Mouse (Mus musculus): ENCODE data around the gene Smg1. TPM values are rescaled to one million over a fixed set of nuclear protein-coding genes. Genes with fewer than 3 reads are reported as not detected.

Smg1 gene
- polyA plus RNA-seq, 1 experiment from 2014 or later: 13.4 TPM

DNA sequence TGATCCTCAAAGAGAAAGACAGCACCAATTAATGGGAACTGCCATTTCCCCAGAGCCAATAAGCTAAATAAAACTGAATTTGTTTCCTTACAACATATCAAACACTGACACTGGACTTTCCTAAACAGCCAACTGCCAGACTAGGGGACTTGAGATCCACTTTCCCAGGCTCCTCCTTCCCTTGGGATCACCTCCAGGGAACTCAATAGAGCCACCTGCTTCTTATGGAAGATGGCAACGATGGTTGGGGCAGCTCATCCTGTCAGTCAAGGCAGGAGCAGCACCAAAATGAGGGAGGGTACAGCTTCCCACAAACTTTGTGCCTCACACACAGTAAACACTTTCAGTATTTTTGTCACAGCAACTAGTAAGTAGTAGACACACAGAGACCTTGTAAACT, 135.8 kb downstream of the Smg1 start:
- H3K27me3 ChIP-seq (ENCODE audit: control insufficient read depth, insufficient read depth, low read depth, low read length): no peaks in the 10 kb centered on the region
- no peak overlapping the region for H3K4me2 ChIP-seq (ENCODE audit: low read depth, low read length)
- H3K4me3 ChIP-seq (ENCODE audit: low read length): no peak overlapping the region
- WGBS: 61% methylated on average over 1 of the region's 1 CpGs
- ATAC-seq (ENCODE audit: low read depth): no peak
- no peaks in the 10 kb centered on the region for H3K9me3 ChIP-seq (ENCODE audit: control insufficient read depth, low read length)
- peaks cover 45% of the 10 kb centered on the region for H3K36me3 ChIP-seq (ENCODE audit: control insufficient read depth, insufficient read depth, low read length)
- peaks cover 11% of the 10 kb centered on the region for H3K4me1 ChIP-seq (replicated peaks; ENCODE audit: control insufficient read depth, insufficient read depth, low read length)
- H3K27ac ChIP-seq (ENCODE audit: low read length): no peak overlapping the region
- no peak overlapping the region for H3K9ac ChIP-seq (ENCODE audit: low read length)

DNA sequence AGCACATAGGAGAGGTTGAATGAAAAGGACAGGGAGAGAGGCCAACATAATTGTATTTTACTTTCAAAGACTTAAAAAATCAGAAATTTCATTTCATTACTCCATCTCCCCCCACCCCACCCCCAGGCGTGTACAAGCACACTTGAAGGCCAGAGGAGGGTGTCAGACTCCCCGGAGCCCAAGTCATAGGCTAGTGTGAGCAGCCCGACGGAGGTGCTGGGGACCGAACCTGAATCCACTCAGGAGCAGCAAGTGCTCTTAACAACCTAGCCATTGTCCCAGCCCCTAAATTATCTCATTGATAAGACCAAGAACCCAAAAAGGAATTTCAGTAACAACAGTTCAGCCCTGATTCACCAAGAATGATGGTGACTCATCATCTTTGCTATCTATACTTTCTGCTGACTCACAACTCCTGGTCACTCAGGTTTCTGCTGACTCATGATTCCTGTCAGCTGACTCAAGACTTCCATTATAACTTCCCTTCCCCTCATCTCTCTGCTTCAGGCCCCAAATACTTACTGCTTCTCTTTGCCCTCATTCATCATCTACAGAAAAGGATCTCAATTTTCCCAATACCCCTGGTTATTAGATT, 138.9 kb downstream of the Smg1 start:
- Histone ChIP-seq H3K27me3 (ENCODE audit: control insufficient read depth, insufficient read depth, low read depth, low read length) (no peaks in the 10 kb centered on the region), H3K36me3 (ENCODE audit: control insufficient read depth, insufficient read depth, low read length) (peaks cover 28% of the 10 kb centered on the region), H3K4me3 (ENCODE audit: low read length) (no peak overlapping the region), H3K4me2 (ENCODE audit: low read depth, low read length) (no peak overlapping the region), H3K4me1 (replicated peaks; ENCODE audit: control insufficient read depth, insufficient read depth, low read length) (no peaks in the 10 kb centered on the region), H3K9me3 (ENCODE audit: control insufficient read depth, low read length) (no peaks in the 10 kb centered on the region), H3K27ac (ENCODE audit: low read length) (no peak overlapping the region), H3K9ac (ENCODE audit: low read length) (no peak overlapping the region)
- no peak for ATAC-seq (ENCODE audit: low read depth)
- WGBS: 55% methylated on average over 5 of the region's 5 CpGs

DNA sequence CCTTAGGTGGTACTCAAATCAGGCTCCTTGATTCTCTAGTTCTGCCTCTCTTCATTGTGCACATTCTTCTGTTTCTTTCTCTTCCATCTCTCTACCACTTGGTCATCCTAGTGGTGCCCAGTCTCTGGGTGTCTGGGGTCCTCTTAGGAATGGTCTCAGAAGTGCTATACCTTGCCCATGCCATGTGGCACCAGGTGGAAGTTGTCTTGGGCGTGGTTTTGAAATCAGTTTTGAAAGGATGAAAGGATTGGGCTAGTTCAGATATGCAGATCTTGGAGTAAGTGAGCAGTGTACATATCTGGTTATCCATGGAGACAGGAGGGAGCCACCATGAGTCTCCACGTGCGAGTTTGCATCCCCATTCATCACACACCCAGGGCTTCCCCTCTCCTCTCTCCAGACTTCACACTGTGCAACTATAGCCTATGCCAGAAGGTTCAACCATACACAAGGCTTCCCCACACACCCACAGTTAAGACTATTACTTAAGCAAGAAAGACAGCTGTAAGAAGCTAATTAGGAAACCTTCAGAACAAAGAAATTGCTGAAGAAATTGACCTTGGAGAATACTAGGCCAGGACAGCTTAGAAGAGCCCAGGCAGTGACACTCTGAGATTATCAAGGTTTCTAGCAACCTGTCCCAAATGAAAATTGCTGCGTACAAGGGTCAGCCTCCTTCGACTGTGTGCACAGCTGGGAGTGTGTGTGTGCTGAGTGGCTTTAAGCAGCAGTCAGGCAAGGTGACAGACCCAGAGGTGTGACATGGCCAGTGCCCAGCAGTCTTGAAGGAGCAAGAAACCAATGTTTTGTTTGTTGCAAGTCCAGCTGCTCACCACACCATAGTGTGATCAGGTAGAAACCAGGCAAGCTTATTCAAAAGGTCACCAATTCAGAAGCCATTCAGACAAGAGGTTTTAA, 139.7 kb downstream of the Smg1 start:
- Histone ChIP-seq H3K9me3 (ENCODE audit: control insufficient read depth, low read length) (no peaks in the 10 kb centered on the region), H3K27ac (ENCODE audit: low read length) (no peak overlapping the region), H3K27me3 (ENCODE audit: control insufficient read depth, insufficient read depth, low read depth, low read length) (no peaks in the 10 kb centered on the region), H3K4me1 (replicated peaks; ENCODE audit: control insufficient read depth, insufficient read depth, low read length) (no peaks in the 10 kb centered on the region), H3K9ac (ENCODE audit: low read length) (no peak overlapping the region), H3K4me3 (ENCODE audit: low read length) (no peak overlapping the region), H3K4me2 (ENCODE audit: low read depth, low read length) (no peak overlapping the region), H3K36me3 (ENCODE audit: control insufficient read depth, insufficient read depth, low read length) (peaks cover 21% of the 10 kb centered on the region)
- 32% methylated on average over 5 of the region's 5 CpGs for WGBS
- peak; percentile 23; the same call in 1 of the 2 replicates for ATAC-seq (ENCODE audit: low read depth)

DNA sequence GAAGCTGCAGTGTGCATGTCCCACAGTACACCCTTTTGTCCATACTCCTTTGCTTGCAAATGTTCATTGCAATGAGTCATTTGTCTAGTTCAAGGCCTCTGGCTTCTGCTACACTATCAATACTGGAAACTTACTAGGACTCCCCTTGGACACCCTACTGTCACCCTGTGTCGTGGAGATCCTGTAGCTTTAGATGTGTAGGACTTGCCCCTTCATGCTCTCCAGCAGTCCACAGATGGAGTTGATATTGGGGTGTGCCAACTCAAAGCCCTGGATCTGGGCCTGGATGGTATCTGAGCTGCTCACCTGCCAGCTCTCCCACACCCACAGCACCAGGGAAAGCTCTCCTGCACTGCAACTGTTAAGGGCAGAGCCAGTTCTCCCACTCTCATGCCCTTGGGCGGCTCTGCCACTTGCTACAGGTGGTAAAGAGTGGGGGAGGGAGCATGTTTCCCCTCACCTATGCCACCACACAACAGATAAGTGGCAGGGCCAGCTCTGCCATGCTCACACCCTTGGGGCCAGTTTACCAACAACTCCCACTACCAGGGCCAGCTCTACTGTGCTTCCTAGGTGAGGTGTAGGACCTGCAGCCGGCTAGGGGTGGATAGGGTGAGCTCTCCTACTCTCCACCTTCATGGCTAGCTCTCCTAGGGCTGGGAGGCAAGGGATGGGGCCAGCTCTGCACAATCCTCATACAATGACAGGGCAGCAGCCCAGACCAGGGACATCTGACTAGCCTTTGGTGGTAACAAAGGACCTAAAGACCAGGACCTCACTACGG, 140.6 kb downstream of the Smg1 start:
- no peak overlapping the region for H3K4me3 ChIP-seq (ENCODE audit: low read length)
- ATAC-seq (ENCODE audit: low read depth): peak; percentile 56
- no peak overlapping the region for H3K27ac ChIP-seq (ENCODE audit: low read length)
- 38% methylated on average over 4 of the region's 4 CpGs for WGBS
- no peak overlapping the region for H3K9ac ChIP-seq (ENCODE audit: low read length)
- H3K4me1 ChIP-seq (replicated peaks; ENCODE audit: control insufficient read depth, insufficient read depth, low read length): no peaks in the 10 kb centered on the region
- H3K9me3 ChIP-seq (ENCODE audit: control insufficient read depth, low read length): no peaks in the 10 kb centered on the region
- H3K36me3 ChIP-seq (ENCODE audit: control insufficient read depth, insufficient read depth, low read length): peaks cover 13% of the 10 kb centered on the region
- H3K4me2 ChIP-seq (ENCODE audit: low read depth, low read length): no peak overlapping the region
- H3K27me3 ChIP-seq (ENCODE audit: control insufficient read depth, insufficient read depth, low read depth, low read length): no peaks in the 10 kb centered on the region

DNA sequence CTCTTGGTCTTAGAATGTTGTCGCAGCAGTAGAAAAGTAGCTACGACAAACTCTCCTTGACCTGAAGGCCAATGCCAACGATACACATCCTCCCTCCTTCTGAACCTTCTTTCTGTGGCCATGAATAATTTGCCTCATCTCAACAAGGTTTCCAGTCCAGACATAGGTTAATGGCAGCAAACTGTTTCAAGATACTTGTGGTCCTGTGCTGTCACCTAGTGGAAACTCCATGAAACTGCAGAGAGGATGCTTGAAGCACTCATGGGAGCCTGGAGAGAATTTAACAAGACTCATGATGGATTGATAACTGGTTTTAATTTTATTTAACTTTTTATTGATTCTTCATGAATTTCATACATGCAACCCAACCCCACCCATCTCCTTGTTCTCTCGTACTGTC, 141.2 kb downstream of the Smg1 start:
- no peaks in the 10 kb centered on the region for H3K4me1 ChIP-seq (replicated peaks; ENCODE audit: control insufficient read depth, insufficient read depth, low read length)
- no peak overlapping the region for H3K9ac ChIP-seq (ENCODE audit: low read length)
- no peak for ATAC-seq (ENCODE audit: low read depth)
- WGBS: 41% methylated on average over 4 of the region's 4 CpGs
- H3K9me3 ChIP-seq (ENCODE audit: control insufficient read depth, low read length): no peaks in the 10 kb centered on the region
- H3K4me3 ChIP-seq (ENCODE audit: low read length): no peak overlapping the region
- no peaks in the 10 kb centered on the region for H3K27me3 ChIP-seq (ENCODE audit: control insufficient read depth, insufficient read depth, low read depth, low read length)
- H3K36me3 ChIP-seq (ENCODE audit: control insufficient read depth, insufficient read depth, low read length): peaks cover 7% of the 10 kb centered on the region; the same call in 1 of the 2 replicates
- no peak overlapping the region for H3K4me2 ChIP-seq (ENCODE audit: low read depth, low read length)
- no peak overlapping the region for H3K27ac ChIP-seq (ENCODE audit: low read length)

DNA sequence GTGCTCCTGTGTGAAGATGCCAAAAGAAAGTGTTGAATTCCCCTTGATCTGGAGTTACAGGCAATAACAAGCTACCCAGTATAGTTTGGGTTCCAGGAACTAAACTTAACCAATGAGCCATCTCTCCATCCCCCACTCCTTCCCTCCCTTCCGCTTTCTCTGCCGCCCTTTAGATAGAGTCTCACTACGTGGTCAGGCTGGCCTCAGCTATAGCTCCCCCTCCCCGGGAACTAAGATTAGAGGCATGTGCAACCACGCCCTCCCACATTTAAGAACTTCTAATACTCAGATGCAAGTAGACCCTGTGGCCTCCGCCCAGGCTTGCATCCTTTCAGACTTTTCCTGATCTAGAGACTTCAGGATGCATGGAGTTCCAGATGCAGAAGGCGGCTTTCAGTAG, 145.9 kb downstream of the Smg1 start:
- H3K27me3 ChIP-seq (ENCODE audit: control insufficient read depth, insufficient read depth, low read depth, low read length): no peaks in the 10 kb centered on the region
- H3K4me2 ChIP-seq (ENCODE audit: low read depth, low read length): no peak overlapping the region
- H3K27ac ChIP-seq (ENCODE audit: low read length): no peak overlapping the region
- WGBS: 55% methylated on average over 7 of the region's 7 CpGs
- no peak for ATAC-seq (ENCODE audit: low read depth)
- no peaks in the 10 kb centered on the region for H3K4me1 ChIP-seq (replicated peaks; ENCODE audit: control insufficient read depth, insufficient read depth, low read length)
- no peaks in the 10 kb centered on the region for H3K9me3 ChIP-seq (ENCODE audit: control insufficient read depth, low read length)
- H3K9ac ChIP-seq (ENCODE audit: low read length): no peak overlapping the region
- no peaks in the 10 kb centered on the region for H3K36me3 ChIP-seq (ENCODE audit: control insufficient read depth, insufficient read depth, low read length)
- no peak overlapping the region for H3K4me3 ChIP-seq (ENCODE audit: low read length)

Other genes starting within 250 kb of the Smg1 start
- gene Rps15a, start 127.5 kb downstream of the Smg1 start, polyA plus RNA-seq (2015; fragmentation: Nextera tagmentation; extraction: Ambion mirVana): 779 and 791 TPM in 2 replicates
- gene Arl6ip1, start 114.0 kb downstream of the Smg1 start, polyA plus RNA-seq (2015; fragmentation: Nextera tagmentation; extraction: Ambion mirVana): 530 and 633 TPM in 2 replicates
- gene Syt17, start 204.6 kb upstream of the Smg1 start, polyA plus RNA-seq (2015; fragmentation: Nextera tagmentation; extraction: Ambion mirVana): 2.9 and 3.6 TPM in 2 replicates
- 6.9 and 7.5 TPM in 2 replicates for gene Itpripl2, start 248.3 kb upstream of the Smg1 start, polyA plus RNA-seq (2015; fragmentation: Nextera tagmentation; extraction: Ambion mirVana)

All from lung, embryonic 16.5 days (tissue).